Comparison of ENCODE assay signal across 8 mouse cellular contexts in genomic region chr11:119268557-119269195, GRCm38 (mm10). TPM values are rescaled to one million over a fixed set of nuclear protein-coding genes. Genes with fewer than 3 reads are reported as not detected.
A peak's percentile ranks its signal among the peaks of the same experiment; 100 is the strongest.
DNase-seq lines count a peak whose midpoint lies in the region; ATAC-seq and TF ChIP-seq lines count a peak whose summit lies in the region.

No protein-coding gene starts in this region.

- DNase-seq in cerebellum, adult 9-11 months, result peak; percentile 62
- no peak for DNase-seq in cerebellum, adult 8-10 months
- peak; percentile 91 for DNase-seq in brain, adult 2 months (ENCODE audit: low read depth, low spot score)
- peak; percentile 75 to 85 for DNase-seq in left cerebral cortex, postnatal 25 days (ENCODE audit: low spot score in 2 of 2)
- DNase-seq in urinary bladder, adult 18-20 months (ENCODE audit: low spot score in 2 of 2), result no peak
- no peak for DNase-seq in adrenal gland, postnatal 10 days

- H3K36me3 ChIP-seq in heart, embryonic 15.5 days, result peaks cover 10% of the 10 kb centered on the region; the same call in 1 of the 2 replicates
- no peaks in the 10 kb centered on the region for H3K36me3 ChIP-seq in myocyte (ENCODE audit: control insufficient read depth, insufficient read depth)

- no peaks in the 10 kb centered on the region for H3K79me2 ChIP-seq in myocyte (ENCODE audit: control insufficient read depth, insufficient read depth)

- WGBS in heart, embryonic 15.5 days, result 76% methylated on average over 16 of the region's 16 CpGs

- peak overlapping the region; percentile 50; the same call in 1 of the 2 replicates for H3K27ac ChIP-seq in heart, embryonic 15.5 days

- intact Hi-C loops in left cerebral cortex, postnatal 25 days (cut with DNase I), result no loop called here

- peak overlapping the region; percentile 78 for H3K9ac ChIP-seq in heart, embryonic 15.5 days

- H3ac ChIP-seq in myocyte (ENCODE audit: control insufficient read depth, insufficient read length), result peak overlapping the region; percentile 26

- peak overlapping the region; percentile 88 for H3K4me2 ChIP-seq in heart, embryonic 15.5 days
- H3K4me2 ChIP-seq in myocyte (ENCODE audit: low read depth), result peak overlapping the region; percentile 78

- no peaks in the 10 kb centered on the region for H3K9me3 ChIP-seq in heart, embryonic 15.5 days (replicated peaks)

- no peaks in the 10 kb centered on the region for H3K27me3 ChIP-seq in heart, embryonic 15.5 days
- H3K27me3 ChIP-seq in myocyte (ENCODE audit: control insufficient read depth, insufficient read depth, insufficient read length), result peaks cover 5% of the 10 kb centered on the region

- TF ChIP-seq POLR2A in myocyte (IDR thresholded peaks at IDR 0.05; ENCODE audit: insufficient read length, low read depth), result no peak

- H3K4me3 ChIP-seq in heart, embryonic 15.5 days, result peak overlapping the region; percentile 73
- peak overlapping the region; percentile 44 for H3K4me3 ChIP-seq in myocyte

- no peak for ATAC-seq in heart, embryonic 15.5 days (replicated peaks; ENCODE audit: insufficient number of reproducible peaks, insufficient read depth, low FRiP score, low read depth)

- H3K4me1 ChIP-seq in heart, embryonic 15.5 days (replicated peaks), result peaks cover 18% of the 10 kb centered on the region

TF ChIP-seq in myocyte, 11 proteins besides CTCF, POLR2A, EP300 and RAD21:
- TF ChIP-seq SRF (IDR thresholded peaks at IDR 0.05; ENCODE audit: control insufficient read depth, insufficient read length, low read depth) (no peak), E2F4 (IDR thresholded peaks at IDR 0.05; ENCODE audit: insufficient read depth) (no peak), TCF12 (IDR thresholded peaks at IDR 0.05; ENCODE audit: insufficient read depth, poor library complexity, severe bottlenecking) (no peak), CEBPB (IDR thresholded peaks at IDR 0.05; ENCODE audit: insufficient read depth, poor library complexity, severe bottlenecking) (no peak)

RNA-seq across cellular contexts. Expression of gene Gaa, which starts 1.0 kb away (rescaled TPM):
- 74.7 and 97.9 TPM in 2 replicates for polyA plus RNA-seq in heart, embryonic 15.5 days (2015; fragmentation: Nextera tagmentation; extraction: Ambion mirVana)
- 100 to 1,000 TPM; 232 to 233 TPM for total RNA-seq in left cerebral cortex, postnatal 25 days (2021)
- 86.4 TPM for polyA plus RNA-seq in myocyte (2012; fragmentation: generic; extraction: Trizol)
- 10 to 100 TPM; 78.0 to 81.5 TPM for total RNA-seq in adrenal gland, postnatal 10 days (2021)

RNA-seq across cellular contexts. Expression of gene Eif4a3, which starts 31.2 kb away (rescaled TPM):
- polyA plus RNA-seq in heart, embryonic 15.5 days (2015; fragmentation: Nextera tagmentation; extraction: Ambion mirVana), result 213 and 251 TPM in 2 replicates
- 10 to 100 TPM; 72.1 to 79.0 TPM for total RNA-seq in left cerebral cortex, postnatal 25 days (2021)
- 247 TPM for polyA plus RNA-seq in myocyte (2012; fragmentation: generic; extraction: Trizol)
- total RNA-seq in adrenal gland, postnatal 10 days (2021), result 100 to 1,000 TPM; 147 to 153 TPM

RNA-seq across cellular contexts. Expression of gene Card14, which starts 38.9 kb away (rescaled TPM):
- polyA plus RNA-seq in heart, embryonic 15.5 days (2015; fragmentation: Nextera tagmentation; extraction: Ambion mirVana), result 0.28 and 0.38 TPM in 2 replicates
- under 1 TPM; 0.14 to 0.18 TPM for total RNA-seq in left cerebral cortex, postnatal 25 days (2021)
- polyA plus RNA-seq in myocyte (2012; fragmentation: generic; extraction: Trizol), result 1.1 TPM
- under 1 TPM; 0.30 to 0.33 TPM for total RNA-seq in adrenal gland, postnatal 10 days (2021)

RNA-seq across cellular contexts. Expression of gene Ccdc40, which starts 40.3 kb away (rescaled TPM):
- 1.3 and 2.5 TPM in 2 replicates for polyA plus RNA-seq in heart, embryonic 15.5 days (2015; fragmentation: Nextera tagmentation; extraction: Ambion mirVana)
- 1 to 10 TPM in 1 of 2 experiments, under 1 TPM in 1; 0.98 to 1.4 TPM for total RNA-seq in left cerebral cortex, postnatal 25 days (2021)
- polyA plus RNA-seq in myocyte (2012; fragmentation: generic; extraction: Trizol), result 0.07 TPM
- total RNA-seq in adrenal gland, postnatal 10 days (2021), result 1 to 10 TPM in 1 of 2 experiments, under 1 TPM in 1; 0.85 to 1.4 TPM

RNA-seq across cellular contexts. Expression of gene Tbc1d16, which starts 40.4 kb away (rescaled TPM):
- 16.1 and 19.7 TPM in 2 replicates for polyA plus RNA-seq in heart, embryonic 15.5 days (2015; fragmentation: Nextera tagmentation; extraction: Ambion mirVana)
- total RNA-seq in left cerebral cortex, postnatal 25 days (2021), result 10 to 100 TPM; 32.1 to 40.9 TPM
- 8.5 TPM for polyA plus RNA-seq in myocyte (2012; fragmentation: generic; extraction: Trizol)
- 10 to 100 TPM; 19.1 to 21.8 TPM for total RNA-seq in adrenal gland, postnatal 10 days (2021)

Comparison
In these comparisons a context has a peak if more than half of its experiments do, and no peak if none do; other contexts are left out.
1. DNase-seq: peak in cerebellum, adult 9-11 months (single experiment), brain, adult 2 months (single experiment) and left cerebral cortex, postnatal 25 days (2 of 2); none in cerebellum, adult 8-10 months (single experiment), urinary bladder, adult 18-20 months (0 of 2) and adrenal gland, postnatal 10 days (single experiment).